Mouse (Mus musculus) gastrocnemius, postnatal 10 days (tissue): ENCODE results near the gene Zfand2b. TPM values are rescaled to one million over a fixed set of nuclear protein-coding genes. Genes with fewer than 3 reads are reported as not detected.

Experiments
- DNase-seq: peaks from one replicate; pipeline ENCODE4 v3.0.0; 2021; ENCODE audit warnings: mixed read lengths
- long read RNA-seq, 2 experiments: library from polyadenylated mRNA; stranded (forward); transcript quantifications; one replicate each; pipeline ENCODE4 v2.0.0; 2021
- total RNA-seq, 2 experiments: library from RNA; stranded (reverse); gene quantifications; 2 replicates each; pipeline ENCODE4 v1.2.3; 2021

The Zfand2b gene
- 10 to 100 TPM; 12.4 to 14.0 TPM for total RNA-seq
- long read RNA-seq, experiment 1, transcript Zfand2b-204 (10 exons, 1,206 nt), result major isoform, 9 of 19 reads
- long read RNA-seq, experiment 1, partial matches to known transcripts, result 1 of 19 reads
- long read RNA-seq, experiment 1, other reads (novel, unspliced or antisense), result 8 of 19 reads
- long read RNA-seq, experiment 2, transcript Zfand2b-204 (10 exons, 1,206 nt), result major isoform, 10 of 21 reads
- long read RNA-seq, experiment 2, partial matches to known transcripts, result 1 of 21 reads
- long read RNA-seq, experiment 2, other reads (novel, unspliced or antisense), result 8 of 21 reads

- DNase-seq, result peak; percentile 97
Measured at GRCm38 (mm10) chr1:75168472-75169464, at the start of gene Zfand2b. Gene Zfand2b (plus strand): TSS chr1:75168646.

DNA sequence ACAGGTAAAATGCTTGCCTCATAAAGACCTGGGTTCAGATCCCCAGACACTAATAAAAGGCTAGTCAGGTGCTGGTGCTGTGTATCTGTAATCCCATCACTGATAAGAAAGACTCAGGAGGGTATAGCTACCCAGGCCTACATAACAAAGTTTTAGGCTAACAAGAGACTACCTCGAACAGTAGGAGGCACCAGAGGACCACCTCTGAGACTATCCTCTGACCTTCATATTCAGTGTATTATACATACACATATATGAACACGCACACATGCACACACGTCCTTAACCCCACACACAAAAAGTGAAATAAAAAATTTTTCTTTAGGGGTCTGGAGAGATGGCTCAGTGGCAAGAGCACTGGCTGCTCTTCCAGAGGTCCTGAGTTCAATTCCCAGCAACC, 46.2 kb upstream of the Zfand2b start:
- DNase-seq, result no peak

DNA sequence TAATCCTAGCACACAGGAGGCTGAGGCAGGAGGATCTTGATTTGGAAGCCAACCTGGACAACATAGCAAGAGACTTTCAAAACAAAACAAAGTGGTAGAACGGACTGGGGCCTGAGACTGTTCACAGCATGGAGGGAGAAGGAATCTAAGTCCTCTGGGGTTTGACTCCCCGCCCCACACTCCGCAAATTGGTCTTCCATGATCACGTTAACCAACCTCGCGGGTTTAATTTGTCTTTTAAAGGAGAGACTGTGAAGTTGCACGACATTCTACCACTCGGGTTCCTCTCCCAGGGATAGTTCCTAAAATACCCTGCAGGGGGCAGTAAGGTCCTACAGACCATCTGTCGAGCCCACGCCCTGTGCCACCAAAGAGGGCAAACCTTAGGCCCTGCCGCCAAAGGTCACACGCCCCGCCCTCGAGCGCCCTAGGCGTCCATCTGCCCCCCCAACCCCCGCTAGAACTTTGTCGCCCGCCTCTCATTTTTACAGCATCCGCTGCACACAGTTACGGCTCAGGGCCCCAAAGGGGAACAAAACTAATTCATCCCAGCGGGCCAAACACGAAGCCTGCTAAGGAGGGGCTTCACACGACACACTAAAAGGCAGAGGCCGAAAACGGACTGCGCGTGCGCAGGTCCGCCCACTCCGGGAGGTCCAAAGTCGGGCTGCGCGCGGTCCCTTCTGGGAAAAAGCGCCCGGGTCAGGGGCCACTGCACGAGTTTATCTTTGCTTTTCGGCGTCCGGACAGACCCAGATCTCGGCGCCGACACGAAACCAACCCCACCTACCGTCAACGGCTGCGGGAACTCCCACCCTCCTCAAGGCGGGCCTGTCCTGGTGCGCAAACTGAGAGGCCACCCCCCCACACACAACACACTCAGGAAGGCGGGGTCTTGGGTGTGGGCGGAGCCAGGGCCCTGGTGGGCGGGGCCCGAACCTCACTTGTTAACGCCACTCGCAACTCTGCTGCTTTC, 43.8 kb upstream of the Zfand2b start, which contains the start of gene Nhej1:
TSS of gene Nhej1 (minus strand) at position 855 of the 976 bp plus-strand sequence.
- DNase-seq, result peak; percentile 97

- DNase-seq, result no peak
Measured at GRCm38 (mm10) chr1:75125418-75125817, 43.0 kb upstream of the Zfand2b start.

DNA sequence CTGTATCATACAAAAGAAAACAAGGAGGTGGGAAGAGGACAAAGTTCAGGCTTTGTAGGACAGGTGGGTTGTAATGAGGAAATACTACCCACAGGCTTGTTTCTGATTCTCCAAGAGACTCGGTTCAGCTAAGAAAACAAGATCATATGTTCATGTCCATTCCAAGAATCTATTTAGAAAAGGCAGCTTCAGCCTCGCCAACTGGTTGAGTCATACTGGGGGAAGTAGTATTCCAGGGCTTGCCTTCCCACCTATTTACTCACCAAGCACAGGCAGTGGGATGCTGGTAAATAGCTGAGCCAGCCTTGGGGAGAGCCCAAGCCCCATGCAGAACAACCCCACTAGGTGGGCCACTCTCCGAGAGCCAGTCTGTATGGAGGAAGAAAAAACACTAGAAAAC, 39.8 kb upstream of the Zfand2b start:
- DNase-seq, result no peak

- DNase-seq, result no peak
Measured at GRCm38 (mm10) chr1:75133421-75134207, 34.8 kb upstream of the Zfand2b start, which contains the start of gene Slc23a3. Gene Slc23a3 (minus strand): TSS chr1:75133890.

DNA sequence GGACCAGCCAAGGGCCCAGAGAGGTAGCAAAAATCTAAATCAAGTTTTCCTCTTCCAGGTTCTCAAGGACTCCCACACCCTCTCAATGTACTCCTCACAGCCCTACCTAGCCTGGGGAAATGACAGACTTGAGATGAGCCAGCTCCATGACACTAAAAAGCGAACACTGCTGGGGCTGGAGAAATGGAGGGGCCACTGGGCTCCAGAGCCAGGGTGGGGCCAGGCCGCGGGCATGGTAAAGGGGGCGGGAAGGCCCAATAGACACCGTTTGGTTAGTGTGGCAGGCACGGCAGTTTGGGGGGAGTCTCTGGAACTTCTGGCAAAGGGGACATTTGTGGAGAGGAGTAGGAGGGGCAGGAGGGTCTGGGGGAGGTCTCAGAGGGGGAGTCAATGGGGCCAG, 32.2 kb upstream of the Zfand2b start:
- no peak for DNase-seq

- DNase-seq, result no peak
Measured at GRCm38 (mm10) chr1:75136730-75137129, 31.7 kb upstream of the Zfand2b start.

GRCm38 (mm10) chr1:75138448-75138847, 30.0 kb upstream of the Zfand2b start:
- no peak for DNase-seq

- no peak for DNase-seq
Measured at GRCm38 (mm10) chr1:75140601-75141190, 27.8 kb upstream of the Zfand2b start.

DNA sequence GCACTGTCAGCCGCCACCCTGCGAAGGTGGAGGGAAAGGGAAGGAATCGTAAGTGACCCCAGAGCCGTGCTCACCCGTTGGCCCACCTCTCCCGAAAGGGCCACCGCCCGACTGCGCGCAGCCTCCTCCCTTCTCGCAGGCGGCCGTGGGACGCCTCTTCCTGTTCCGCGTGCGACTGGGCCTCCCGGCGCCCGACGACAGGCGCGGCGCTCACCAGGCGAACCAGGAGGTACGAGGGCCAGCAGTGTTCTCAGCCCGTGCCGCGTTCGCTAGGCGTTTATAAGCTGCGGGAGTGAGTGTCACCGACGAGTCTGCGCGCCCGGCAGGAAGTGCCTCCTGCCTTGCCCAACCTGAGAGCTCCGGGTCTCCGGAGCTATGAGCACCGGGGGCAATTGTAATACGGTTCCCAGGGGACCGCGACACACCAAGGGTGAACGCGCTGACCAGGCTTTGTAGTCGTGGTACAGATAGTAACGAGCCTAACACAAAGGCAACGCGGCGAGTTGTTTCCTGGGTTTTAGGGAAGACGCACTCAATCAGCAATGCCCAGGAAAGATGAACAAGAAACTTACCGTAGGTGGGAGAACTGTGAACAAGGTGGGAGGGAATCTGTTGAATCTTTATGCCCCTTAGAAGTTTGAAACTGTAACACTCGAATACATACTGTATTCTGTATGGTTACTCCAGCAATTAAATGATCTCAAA, 26.8 kb upstream of the Zfand2b start:
- DNase-seq, result peak; percentile 64

GRCm38 (mm10) chr1:75142301-75143261, 25.9 kb upstream of the Zfand2b start, which contains the start of the genes Cnppd1 and Retreg2:
Gene Cnppd1 (minus strand): TSS chr1:75142711.
Gene Retreg2 (plus strand): TSS chr1:75142778.
- DNase-seq, result peak; percentile 97

DNA sequence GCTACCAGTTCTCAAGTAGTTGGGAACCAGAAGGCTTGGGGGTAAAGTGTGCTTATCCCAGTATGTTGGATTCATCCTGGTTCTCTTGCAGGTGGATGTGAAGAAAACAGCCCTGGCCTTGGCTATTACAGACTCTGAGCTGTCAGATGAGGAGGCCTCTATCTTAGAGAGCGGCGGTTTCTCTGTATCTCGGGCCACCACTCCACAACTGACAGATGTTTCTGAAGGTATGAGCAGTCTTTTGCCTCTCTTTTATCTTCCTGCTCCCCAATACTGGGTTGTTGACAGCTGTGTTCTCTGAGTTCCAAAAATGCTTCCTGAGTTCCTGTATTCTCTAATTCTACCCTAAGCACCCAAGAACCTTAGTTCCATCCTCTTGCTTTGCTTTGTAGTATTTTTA, 22.9 kb upstream of the Zfand2b start:
- DNase-seq, result no peak

- DNase-seq, result no peak
Measured at GRCm38 (mm10) chr1:75147411-75148135, 20.9 kb upstream of the Zfand2b start.

DNA sequence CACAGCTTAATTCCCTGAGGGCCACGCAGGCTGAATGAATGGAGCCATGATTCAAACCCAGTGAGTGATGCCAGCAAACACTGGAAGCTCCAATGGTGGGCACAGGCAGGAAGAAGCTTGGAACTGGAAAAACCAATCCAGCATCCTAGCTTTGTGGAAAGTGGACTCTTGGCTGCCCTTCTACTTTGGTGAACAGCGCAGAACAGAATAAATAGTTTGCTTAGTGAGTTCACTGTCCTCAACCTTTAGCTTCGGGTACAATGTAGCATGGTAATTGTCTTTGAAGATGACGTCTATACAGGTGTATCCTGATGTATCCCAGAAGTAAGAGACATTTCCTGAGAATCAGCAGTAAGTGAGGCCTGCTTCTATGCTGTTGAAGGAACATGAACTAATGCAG, 19.7 kb upstream of the Zfand2b start:
- DNase-seq, result no peak

- DNase-seq, result no peak
Measured at GRCm38 (mm10) chr1:75155837-75156236, 12.6 kb upstream of the Zfand2b start.

GRCm38 (mm10) chr1:75158990-75159389, 9.5 kb upstream of the Zfand2b start:
- no peak for DNase-seq
